Mouse (Mus musculus) embryonic facial prominence, embryonic 13.5 days (tissue): ENCODE data around the gene Rassf10. TPM values are rescaled to one million over a fixed set of nuclear protein-coding genes. Genes with fewer than 3 reads are reported as not detected.

ENCODE experiments used
- ATAC-seq: fragments of 200-750 bp; cut with Nextera tagmentation; 2 replicates; pipeline ENCODE4 v1.8.0; 2017; ENCODE audit warnings: low read depth; ENCODE audit not compliant: insufficient number of reproducible peaks, insufficient read depth, low FRiP score, low TSS enrichment
- H3K27ac ChIP-seq: fragments of 300-500 bp; sonication (generic); 2 replicates; pipeline ENCODE4 v1.5.1; 2015; ENCODE audit warnings: moderate library complexity, mild to moderate bottlenecking, inconsistent platforms
- H3K27me3 ChIP-seq: fragments of 300-500 bp; sonication (generic); 2 replicates; pipeline ENCODE4 v1.6.1; 2015; ENCODE audit warnings: mild to moderate bottlenecking, inconsistent platforms
- H3K36me3 ChIP-seq: fragments of 300-500 bp; sonication (generic); 2 replicates; pipeline ENCODE4 v1.6.1; 2015; ENCODE audit warnings: mild to moderate bottlenecking, inconsistent platforms
- H3K4me1 ChIP-seq: fragments of 300-500 bp; sonication (generic); 2 replicates; pipeline ENCODE4 v1.6.1; 2015; ENCODE audit warnings: inconsistent platforms
- H3K4me2 ChIP-seq: fragments of 300-500 bp; sonication (generic); 2 replicates; pipeline ENCODE4 v1.6.1; 2015; ENCODE audit warnings: moderate library complexity, mild to moderate bottlenecking, inconsistent platforms
- H3K4me3 ChIP-seq: fragments of 300-500 bp; sonication (generic); 2 replicates; pipeline ENCODE4 v1.5.1; 2015; ENCODE audit warnings: mild to moderate bottlenecking, inconsistent platforms
- H3K9ac ChIP-seq: fragments of 300-500 bp; sonication (generic); 2 replicates; pipeline ENCODE4 v1.6.1; 2015; ENCODE audit warnings: mild to moderate bottlenecking, inconsistent platforms
- H3K9me3 ChIP-seq: fragments of 300-500 bp; sonication (generic); 2 replicates; pipeline ENCODE4 v1.6.1; 2016; ENCODE audit warnings: inconsistent platforms
- WGBS: fragments of 180-500 bp; shearing (Covaris S2); methylation state at CpG from one replicate; pipeline ENCODE4 v1.1.7; 2015; ENCODE audit warnings: mixed read lengths; 5-methylcytosine and 5-hydroxymethylcytosine counted together
- polyA plus RNA-seq: library from polyadenylated mRNA; unstranded; fragments of >200 nt; fragmentation: Nextera tagmentation; extraction: Ambion mirVana; gene quantifications from 2 replicates; pipeline ENCODE4 v1.2.1, GENCODE M21; 2015

Rassf10 gene
- polyA plus RNA-seq: 2.4 and 3.8 TPM in 2 replicates

DNA sequence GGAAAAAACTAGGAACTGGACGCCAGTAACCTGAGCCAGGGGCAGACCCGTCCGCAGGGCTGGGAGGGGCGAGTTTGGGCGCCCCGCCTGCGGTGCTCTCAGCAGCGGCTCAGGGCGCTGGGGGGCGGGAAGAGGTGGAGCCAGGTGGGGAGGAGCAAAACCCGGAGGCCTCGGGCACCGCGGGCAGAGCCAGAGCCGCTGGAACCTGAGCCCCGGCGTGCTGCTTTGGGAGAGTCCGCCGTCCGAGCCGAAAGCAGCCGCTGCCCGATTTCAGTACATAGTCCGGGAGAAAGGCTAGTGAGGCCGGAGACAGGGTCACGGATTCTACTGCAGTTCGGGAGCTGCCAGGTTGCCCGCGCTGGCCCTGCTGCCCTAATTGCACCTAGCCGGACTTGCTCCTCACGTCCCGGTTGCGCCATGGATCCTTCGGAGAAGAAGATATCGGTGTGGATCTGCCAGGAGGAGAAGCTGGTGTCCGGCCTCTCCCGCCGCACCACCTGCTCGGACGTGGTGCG lies at the start of gene Rassf10:
Gene Rassf10 (plus strand): TSS at position 186 of the 515 bp plus-strand sequence.
- ATAC-seq: peak; percentile 81
- peak within 1 kb of the TSS; percentile 92 for H3K4me2 ChIP-seq
- no peak within 1 kb of the TSS for H3K27ac ChIP-seq
- H3K27me3 ChIP-seq: peaks cover 43% of the 10 kb centered on the region
- H3K9me3 ChIP-seq: no peaks in the 10 kb centered on the region
- H3K9ac ChIP-seq: peak within 1 kb of the TSS; percentile 70
- WGBS: 1% methylated on average over 41 of the region's 41 CpGs
- no peaks in the 10 kb centered on the region for H3K36me3 ChIP-seq
- peaks cover 32% of the 10 kb centered on the region for H3K4me1 ChIP-seq
- peak within 1 kb of the TSS; percentile 53 for H3K4me3 ChIP-seq

DNA sequence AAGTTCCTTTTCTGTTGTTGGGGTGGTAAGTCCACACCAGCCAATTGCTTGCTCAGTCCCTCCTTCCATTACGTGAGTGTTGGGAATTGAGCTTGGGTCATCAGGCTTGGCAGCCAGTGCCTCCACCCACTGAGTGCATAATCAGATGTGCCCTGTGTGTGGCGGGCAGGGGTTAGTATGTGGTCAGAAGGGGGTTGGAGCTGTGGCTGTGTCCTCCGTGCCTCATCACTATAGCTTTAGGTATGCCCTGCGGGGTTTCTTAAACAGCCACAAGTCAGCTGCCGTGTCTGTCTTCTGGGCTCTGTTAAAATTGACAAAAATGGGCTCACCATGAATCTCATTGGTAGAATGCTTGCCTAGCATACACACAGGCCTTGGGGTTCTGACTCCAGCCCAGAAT lies 46.9 kb upstream of the Rassf10 start:
- WGBS: 78% methylated on average over 5 of the region's 5 CpGs
- no peak for ATAC-seq

DNA sequence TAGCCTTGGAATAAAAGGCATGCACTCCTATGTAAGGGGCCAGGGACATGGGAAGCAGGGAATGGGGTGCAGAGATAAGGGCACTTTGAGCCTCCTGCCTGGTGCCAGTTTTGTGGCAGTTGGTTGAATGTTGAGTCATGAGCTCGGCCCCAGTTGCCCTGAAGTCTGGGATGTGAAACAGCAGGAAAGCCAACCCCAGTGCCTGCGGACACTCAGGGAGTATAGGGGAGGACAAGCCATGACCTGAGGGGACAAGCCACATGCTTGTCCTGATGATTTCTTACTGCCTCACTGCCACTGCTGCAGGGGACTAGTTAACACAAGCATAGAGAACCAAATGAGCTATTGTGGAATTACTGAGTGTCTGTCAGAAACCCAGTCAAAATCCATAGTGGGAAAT lies 46.3 kb upstream of the Rassf10 start:
- Histone ChIP-seq H3K4me1 (peaks cover 7% of the 10 kb centered on the region), H3K36me3 (peaks cover 8% of the 10 kb centered on the region), H3K9me3 (no peaks in the 10 kb centered on the region), H3K4me3 (no peak overlapping the region), H3K27ac (0 out of 2 replicates have a peak overlapping the region, but pooled peaks have one; percentile 4), H3K4me2 (no peak overlapping the region), H3K27me3 (no peaks in the 10 kb centered on the region), H3K9ac (no peak overlapping the region)
- WGBS: 74% methylated on average over 2 of the region's 2 CpGs
- ATAC-seq: no peak

More for the DNA sequence above, 46.9 kb upstream of the Rassf10 start:
- Histone ChIP-seq H3K4me2 (no peak overlapping the region), H3K4me3 (no peak overlapping the region), H3K9me3 (no peaks in the 10 kb centered on the region), H3K4me1 (peaks cover 7% of the 10 kb centered on the region), H3K36me3 (peaks cover 13% of the 10 kb centered on the region), H3K27me3 (no peaks in the 10 kb centered on the region), H3K9ac (no peak overlapping the region), H3K27ac (no peak overlapping the region)

DNA sequence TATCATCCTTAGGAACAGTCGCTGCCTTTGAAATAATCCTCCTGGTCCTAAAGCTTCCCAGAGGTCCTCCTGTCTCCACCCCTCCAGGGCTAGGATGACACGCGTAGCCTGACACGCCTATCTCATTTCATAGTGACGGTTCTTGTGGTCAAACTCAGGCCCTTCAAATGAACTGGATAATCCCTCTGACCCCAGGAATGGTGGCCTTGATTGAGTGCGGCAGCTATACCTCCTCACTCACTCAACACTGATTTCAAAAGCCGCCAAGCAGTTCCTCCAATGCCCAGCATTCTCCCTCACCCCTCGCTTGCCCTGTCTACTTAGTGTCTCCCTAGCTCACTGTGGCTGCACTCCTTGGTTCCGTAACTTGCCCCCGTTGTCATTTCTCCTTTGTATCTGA lies 44.6 kb upstream of the Rassf10 start:
- H3K36me3 ChIP-seq: peaks cover 5% of the 10 kb centered on the region
- peaks cover 7% of the 10 kb centered on the region for H3K4me1 ChIP-seq
- 82% methylated on average over 10 of the region's 10 CpGs for WGBS
- H3K9me3 ChIP-seq: no peaks in the 10 kb centered on the region
- no peak overlapping the region for H3K4me2 ChIP-seq
- no peak for ATAC-seq
- no peaks in the 10 kb centered on the region for H3K27me3 ChIP-seq
- H3K4me3 ChIP-seq: no peak overlapping the region
- no peak overlapping the region for H3K9ac ChIP-seq
- H3K27ac ChIP-seq: no peak overlapping the region

DNA sequence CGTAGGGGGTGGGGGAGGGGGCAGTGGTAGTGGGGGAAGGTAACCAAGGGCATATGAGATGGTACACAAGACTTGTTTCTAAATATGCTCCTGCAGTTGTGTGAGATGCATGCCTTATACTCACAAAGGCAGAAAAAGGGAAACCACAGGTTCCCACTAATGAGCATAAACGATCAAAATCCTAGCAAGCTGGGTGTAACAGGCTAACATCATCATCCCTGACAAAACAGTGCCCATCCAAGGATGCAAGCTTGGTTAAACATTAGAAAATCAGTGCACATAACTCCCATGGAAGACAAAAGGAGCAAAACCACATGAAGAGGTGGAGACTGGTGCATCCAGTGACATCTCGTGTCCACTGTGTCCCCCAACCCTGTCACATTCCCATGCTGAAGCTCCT lies 40.8 kb upstream of the Rassf10 start:
- Histone ChIP-seq H3K4me3 (no peak overlapping the region), H3K27me3 (no peaks in the 10 kb centered on the region), H3K36me3 (no peaks in the 10 kb centered on the region), H3K4me1 (peaks cover 9% of the 10 kb centered on the region), H3K9me3 (no peaks in the 10 kb centered on the region), H3K27ac (no peak overlapping the region), H3K9ac (no peak overlapping the region), H3K4me2 (no peak overlapping the region)
- WGBS: 80% methylated on average over 3 of the region's 3 CpGs
- no peak for ATAC-seq

DNA sequence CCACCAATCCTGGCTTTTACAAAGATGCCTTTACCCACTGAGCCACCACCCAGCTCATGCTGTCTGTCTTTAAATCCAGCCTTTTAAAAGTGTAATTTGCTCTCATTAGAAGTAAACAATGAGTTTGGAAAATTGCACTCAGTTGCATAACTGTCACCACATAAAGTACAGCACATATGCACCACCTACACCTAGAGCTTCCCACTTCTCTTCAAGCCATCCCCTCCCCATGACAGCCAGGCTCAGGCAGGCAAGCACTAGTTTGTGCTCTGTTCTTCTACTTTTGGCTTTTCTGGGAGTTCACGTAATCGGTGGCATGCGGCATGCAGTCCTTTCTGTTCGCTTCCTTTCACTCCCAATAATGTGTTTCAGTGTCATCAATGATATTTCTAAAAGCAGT lies 38.2 kb upstream of the Rassf10 start:
- no peaks in the 10 kb centered on the region for H3K27me3 ChIP-seq
- H3K9me3 ChIP-seq: no peaks in the 10 kb centered on the region
- peaks cover 17% of the 10 kb centered on the region for H3K4me1 ChIP-seq
- H3K36me3 ChIP-seq: no peaks in the 10 kb centered on the region
- ATAC-seq: no peak
- H3K4me2 ChIP-seq: no peak overlapping the region
- H3K4me3 ChIP-seq: no peak overlapping the region
- no peak overlapping the region for H3K9ac ChIP-seq
- 85% methylated on average over 4 of the region's 4 CpGs for WGBS
- H3K27ac ChIP-seq: no peak overlapping the region

DNA sequence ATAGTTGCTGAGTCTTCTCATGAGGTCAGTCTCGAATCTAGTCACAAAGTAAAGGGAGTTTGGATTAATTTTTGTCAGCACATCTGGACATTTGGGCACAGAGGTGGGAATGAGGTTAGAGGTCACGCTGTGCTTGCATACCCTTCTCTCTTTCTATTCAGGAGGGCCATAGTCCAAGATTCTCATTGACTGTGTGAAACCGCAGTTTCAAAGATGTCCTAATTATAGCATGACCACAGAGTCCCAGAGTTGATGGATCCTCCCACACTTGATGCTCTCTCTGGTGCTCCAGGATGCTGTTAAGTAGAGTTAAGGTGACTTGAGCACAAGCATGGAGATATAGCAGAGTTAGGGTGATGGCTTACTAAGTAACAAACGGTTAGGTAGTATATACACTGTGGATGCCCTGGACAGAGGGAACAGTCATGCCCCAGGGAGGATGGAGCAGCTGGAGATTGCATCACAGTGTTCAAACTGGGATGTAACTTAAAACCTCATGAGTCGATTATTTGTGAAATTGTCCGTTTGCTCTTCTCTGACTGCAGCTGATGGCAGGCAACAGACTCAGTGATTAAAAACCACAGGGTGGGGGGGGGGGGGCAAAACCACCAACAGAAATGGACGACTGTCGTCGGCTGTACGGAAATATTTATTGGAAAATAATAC lies 36.0 kb upstream of the Rassf10 start:
- 37% methylated on average over 10 of the region's 10 CpGs for WGBS

DNA sequence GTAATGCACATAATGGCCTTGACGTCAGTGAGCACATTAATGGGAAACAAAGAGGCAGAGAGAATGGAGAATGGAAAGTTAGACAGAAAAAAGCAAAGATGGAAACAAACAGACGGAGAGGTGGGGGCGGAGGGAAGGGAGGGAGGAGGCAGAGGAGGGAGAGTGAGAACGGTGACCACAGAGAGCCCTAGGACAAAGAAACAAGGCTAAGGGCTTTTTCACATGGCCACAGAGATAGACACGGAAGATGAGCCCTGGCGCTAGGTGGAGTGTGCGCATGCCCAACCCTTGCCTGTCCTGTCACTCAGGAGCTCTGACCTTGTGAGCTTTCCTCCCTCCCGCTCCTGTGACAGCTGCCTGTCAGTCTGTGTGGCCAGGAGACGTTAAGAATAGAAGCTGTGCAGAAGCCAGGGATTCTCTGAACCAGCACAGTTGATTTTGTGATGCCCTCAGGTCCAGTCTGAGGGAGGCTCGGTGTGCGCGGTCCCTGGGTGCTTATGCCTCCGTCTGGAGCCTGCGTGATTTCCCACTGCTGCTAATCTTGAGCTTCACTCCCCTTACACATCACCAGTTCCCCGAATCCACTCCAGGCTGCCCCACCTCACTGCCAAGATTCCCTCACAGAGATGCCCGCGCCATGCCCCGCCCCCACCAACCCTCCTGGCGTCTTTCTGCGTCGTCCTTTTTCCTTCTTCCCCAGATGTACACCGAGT lies 35.3 kb upstream of the Rassf10 start:
- Histone ChIP-seq H3K4me3 (0 out of 2 replicates have a peak overlapping the region, but pooled peaks have one; percentile 3), H3K36me3 (no peaks in the 10 kb centered on the region), H3K27ac (no peak overlapping the region), H3K4me1 (peaks cover 19% of the 10 kb centered on the region), H3K9me3 (no peaks in the 10 kb centered on the region), H3K9ac (no peak overlapping the region), H3K27me3 (no peaks in the 10 kb centered on the region), H3K4me2 (peak overlapping the region; percentile 37)
- WGBS: 47% methylated on average over 22 of the region's 22 CpGs
- no peak for ATAC-seq

More for the DNA sequence above, 36.0 kb upstream of the Rassf10 start:
- no peaks in the 10 kb centered on the region for H3K27me3 ChIP-seq
- no peaks in the 10 kb centered on the region for H3K36me3 ChIP-seq
- H3K4me3 ChIP-seq: no peak overlapping the region
- ATAC-seq: no peak
- no peaks in the 10 kb centered on the region for H3K9me3 ChIP-seq
- no peak overlapping the region for H3K27ac ChIP-seq
- H3K4me1 ChIP-seq: peaks cover 17% of the 10 kb centered on the region
- no peak overlapping the region for H3K9ac ChIP-seq
- H3K4me2 ChIP-seq: 0 out of 2 replicates have a peak overlapping the region, but pooled peaks have one; percentile 37

DNA sequence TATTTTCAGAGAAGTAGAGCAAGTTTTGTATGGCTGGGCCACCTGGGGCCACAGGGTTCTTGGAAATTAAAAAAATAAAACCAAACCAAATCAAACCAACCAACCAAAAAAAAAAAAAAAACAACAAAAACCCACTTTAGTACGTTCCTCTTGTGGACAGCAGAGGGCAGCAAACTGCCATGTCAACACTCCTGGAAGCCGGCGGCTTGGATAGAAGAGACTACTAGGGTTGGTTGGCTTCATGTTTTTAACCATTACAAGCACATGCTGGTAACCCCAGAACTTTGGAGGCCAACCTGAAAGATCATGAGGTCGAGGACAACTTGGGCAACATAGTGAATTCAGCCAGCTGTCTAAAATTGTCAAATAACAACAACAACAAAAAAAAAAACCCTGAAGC lies 33.9 kb upstream of the Rassf10 start:
- Histone ChIP-seq H3K9me3 (no peaks in the 10 kb centered on the region), H3K9ac (no peak overlapping the region), H3K36me3 (no peaks in the 10 kb centered on the region), H3K4me1 (peaks cover 25% of the 10 kb centered on the region), H3K27ac (no peak overlapping the region), H3K27me3 (no peaks in the 10 kb centered on the region), H3K4me2 (no peak overlapping the region), H3K4me3 (no peak overlapping the region)
- WGBS: under 1% methylated on average over 4 of the region's 4 CpGs
- no peak for ATAC-seq

DNA sequence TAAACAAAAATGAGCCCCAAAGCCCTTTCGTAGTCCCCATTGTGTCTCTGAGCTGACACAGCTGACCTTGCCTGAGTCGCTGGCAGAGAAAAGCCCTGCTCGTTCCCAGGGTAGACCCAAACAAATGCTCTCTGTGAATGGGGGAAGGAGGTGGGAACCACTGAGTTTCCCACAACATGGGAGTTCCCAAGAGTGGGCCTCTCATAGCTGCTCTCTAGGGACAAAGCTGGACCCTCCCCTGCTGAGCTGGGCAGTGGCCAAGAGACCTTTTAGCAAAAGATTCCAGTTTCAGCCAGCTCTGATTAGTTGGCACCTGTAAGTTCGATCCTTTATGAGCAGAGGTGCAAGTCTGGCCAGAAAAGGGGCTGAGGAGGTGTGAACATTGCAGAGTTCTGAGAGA lies 31.0 kb upstream of the Rassf10 start:
- Histone ChIP-seq H3K4me2 (no peak overlapping the region), H3K9ac (no peak overlapping the region), H3K27me3 (no peaks in the 10 kb centered on the region), H3K9me3 (no peaks in the 10 kb centered on the region), H3K4me1 (peaks cover 17% of the 10 kb centered on the region), H3K36me3 (no peaks in the 10 kb centered on the region), H3K27ac (no peak overlapping the region), H3K4me3 (no peak overlapping the region)
- no peak for ATAC-seq
- WGBS: 61% methylated on average over 4 of the region's 4 CpGs

DNA sequence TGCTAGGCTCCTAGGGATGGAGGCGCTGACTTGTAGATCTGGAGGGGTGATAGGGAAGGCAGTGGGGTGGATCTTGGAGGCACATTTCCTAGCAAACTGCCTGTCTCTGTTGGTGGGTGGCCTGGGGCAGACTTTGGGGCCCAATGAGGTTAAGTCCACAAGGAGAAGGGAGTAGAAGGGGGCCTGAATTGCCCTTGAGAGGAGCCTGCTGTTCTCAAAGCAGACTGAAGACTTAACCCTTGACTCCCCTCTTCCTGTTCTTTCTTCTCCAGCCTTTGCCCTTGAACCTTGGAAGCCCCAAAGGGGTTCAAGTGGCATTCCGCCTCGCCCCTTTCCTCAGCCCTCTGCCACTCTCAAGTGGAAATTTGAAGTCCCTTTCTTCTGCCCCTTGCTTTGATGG lies 30.1 kb upstream of the Rassf10 start:
- Histone ChIP-seq H3K27me3 (no peaks in the 10 kb centered on the region), H3K27ac (no peak overlapping the region), H3K4me2 (no peak overlapping the region), H3K4me1 (0 out of 2 replicates have a peak, but pooled peaks cover 8% of the 10 kb centered on the region), H3K9ac (no peak overlapping the region), H3K36me3 (no peaks in the 10 kb centered on the region), H3K4me3 (no peak overlapping the region), H3K9me3 (no peaks in the 10 kb centered on the region)
- no peak for ATAC-seq
- WGBS: 71% methylated on average over 3 of the region's 3 CpGs

DNA sequence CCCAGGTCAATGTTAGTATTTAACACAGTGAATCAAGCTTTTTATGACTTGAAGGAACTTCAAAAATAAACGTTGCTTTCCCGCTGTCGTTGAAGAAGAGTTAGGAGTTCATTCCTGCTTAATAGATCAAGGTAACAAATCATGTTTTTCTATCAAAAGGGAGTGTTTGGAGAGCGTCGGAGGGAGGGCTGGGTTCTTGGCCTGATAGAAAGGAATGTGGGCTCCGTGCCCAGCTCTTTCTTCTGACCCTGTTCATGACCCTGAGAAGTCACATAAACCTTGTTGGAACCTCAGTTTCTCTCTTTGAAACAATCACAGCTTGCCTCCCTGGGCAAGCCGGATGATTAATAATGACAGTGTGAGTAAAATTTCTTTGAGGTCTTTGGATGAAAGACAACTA lies 23.1 kb upstream of the Rassf10 start:
- H3K4me2 ChIP-seq: no peak overlapping the region
- H3K9me3 ChIP-seq: no peaks in the 10 kb centered on the region
- no peaks in the 10 kb centered on the region for H3K36me3 ChIP-seq
- H3K4me3 ChIP-seq: no peak overlapping the region
- 0 out of 2 replicates have a peak, but pooled peaks cover 3% of the 10 kb centered on the region for H3K4me1 ChIP-seq
- no peak for ATAC-seq
- no peak overlapping the region for H3K9ac ChIP-seq
- H3K27me3 ChIP-seq: no peaks in the 10 kb centered on the region
- no peak overlapping the region for H3K27ac ChIP-seq
- 54% methylated on average over 7 of the region's 7 CpGs for WGBS
